Mouse (Mus musculus) G1E (cell line): ENCODE data around the gene Efl1.

Source experiments
- CTCF ChIP-seq: IDR thresholded peaks from 2 replicates; pipeline ENCODE4 v1.5.1; 2012; ENCODE audit warnings: low read depth, low read length, inconsistent platforms, mixed read lengths
- POLR2AphosphoS5 ChIP-seq: IDR thresholded peaks from 2 replicates; pipeline ENCODE4 v1.6.1; 2012; ENCODE audit warnings: low read depth, low read length, inconsistent platforms; ENCODE audit not compliant: insufficient replicate concordance

DNA sequence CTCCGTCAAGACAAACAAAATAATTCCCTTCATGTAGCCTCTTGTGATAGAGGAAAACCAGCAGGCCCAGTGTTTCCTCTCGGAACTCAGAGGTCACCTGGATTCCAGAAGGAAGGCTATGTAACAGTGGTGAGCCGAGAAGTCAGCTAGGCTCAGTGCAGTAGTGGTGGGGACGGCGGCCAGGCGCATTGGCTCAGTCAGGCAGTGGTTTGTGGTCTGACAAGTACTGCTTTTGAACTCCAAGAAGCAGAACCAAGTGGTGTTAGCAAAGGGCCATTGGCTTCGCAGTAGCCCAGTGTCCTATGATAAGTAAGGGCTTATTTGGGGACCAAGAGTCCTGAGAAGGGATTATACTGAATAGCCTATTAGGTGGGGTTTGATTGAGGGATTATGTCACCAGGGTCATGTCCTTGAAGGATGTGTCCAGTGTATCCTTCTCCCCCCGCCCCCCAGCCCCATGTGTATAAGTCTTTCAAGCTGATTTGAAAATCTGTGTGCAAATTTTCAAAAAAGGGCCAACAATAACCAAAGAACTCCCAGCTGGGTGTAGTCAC lies 107.3 kb downstream of the Efl1 start:
- no peak for TF ChIP-seq CTCF
- no peak for TF ChIP-seq POLR2AphosphoS5
